In genomic region chr4:151310056-151310685, GRCm38 (mm10) we compare ENCODE assay signal across 11 mouse cellular contexts.
DNase-seq lines count a peak whose midpoint lies in the region; ATAC-seq lines count a peak whose summit lies in the region.
"Had no signal": no experiment of that assay in that cellular context is flagged by ENCODE, and none has a peak within 500 bp of the region (broad histone marks: within the 10 kb centered on the region; RNA-seq: fewer than 3 reads in every experiment).

No protein-coding gene starts in this region.

- no peak for DNase-seq in hindbrain, embryonic 10.5 days (ENCODE audit: low spot score)
- peak; percentile 84 for DNase-seq in cerebellum, adult 11-12 months
- DNase-seq in embryo, embryonic 9.5 days (ENCODE audit: extremely low spot score) = peak; percentile 22
- peak; percentile 34 to 59 for DNase-seq in kidney, postnatal 4 days
- DNase-seq in layer of hippocampus, adult 11-12 months (ENCODE audit: low spot score) = no peak
- DNase-seq in left cerebral cortex, adult 11 months (ENCODE audit: low spot score) = no peak
- no peak for DNase-seq in ovary, postnatal 36 days (ENCODE audit: low spot score)
- DNase-seq: adrenal gland, adult 2 months; lung, adult 2 months had no signal

- H3K27ac ChIP-seq in hindbrain, embryonic 13.5 days = peak overlapping the region; percentile 76
- no peak overlapping the region for H3K27ac ChIP-seq in hindbrain, embryonic 10.5 days
- H3K27ac ChIP-seq: forebrain, embryonic 13.5 days had no signal

- H3K4me2 ChIP-seq in hindbrain, embryonic 13.5 days = no peak overlapping the region
- H3K4me2 ChIP-seq: forebrain, embryonic 13.5 days had no signal

- no peaks in the 10 kb centered on the region for H3K36me3 ChIP-seq in hindbrain, embryonic 13.5 days
- H3K36me3 ChIP-seq in hindbrain, embryonic 10.5 days = no peaks in the 10 kb centered on the region

- no peak overlapping the region for H3K9ac ChIP-seq in hindbrain, embryonic 13.5 days
- H3K9ac ChIP-seq: forebrain, embryonic 13.5 days had no signal

- WGBS in hindbrain, embryonic 13.5 days = 49% methylated on average over 12 of the region's 12 CpGs
- WGBS in hindbrain, embryonic 10.5 days = 65% methylated on average over 12 of the region's 12 CpGs

- no peaks in the 10 kb centered on the region for H3K9me3 ChIP-seq in hindbrain, embryonic 13.5 days
- H3K9me3 ChIP-seq in hindbrain, embryonic 10.5 days = no peaks in the 10 kb centered on the region
- H3K9me3 ChIP-seq: forebrain, embryonic 13.5 days had no signal

- peaks cover 6% of the 10 kb centered on the region; the same call in 1 of the 2 replicates for H3K27me3 ChIP-seq in hindbrain, embryonic 13.5 days
- H3K27me3 ChIP-seq in hindbrain, embryonic 10.5 days (ENCODE audit: insufficient read depth, poor library complexity, severe bottlenecking) = no peaks in the 10 kb centered on the region
- H3K27me3 ChIP-seq: forebrain, embryonic 13.5 days had no signal

- no peak for ATAC-seq in hindbrain, embryonic 13.5 days (ENCODE audit: low FRiP score)
- ATAC-seq: forebrain, embryonic 13.5 days had no signal

- H3K4me3 ChIP-seq in hindbrain, embryonic 13.5 days = no peak overlapping the region
- no peak overlapping the region for H3K4me3 ChIP-seq in hindbrain, embryonic 10.5 days
- H3K4me3 ChIP-seq: forebrain, embryonic 13.5 days had no signal

- H3K4me1 ChIP-seq in hindbrain, embryonic 13.5 days (replicated peaks) = peaks cover 39% of the 10 kb centered on the region
- H3K4me1 ChIP-seq in hindbrain, embryonic 10.5 days (replicated peaks) = peaks cover 11% of the 10 kb centered on the region

Comparison
In these comparisons a context has a peak if more than half of its experiments do, and no peak if none do; other contexts are left out.
1. DNase-seq: peak in cerebellum, adult 11-12 months (single experiment), embryo, embryonic 9.5 days (single experiment) and kidney, postnatal 4 days (2 of 2); none in hindbrain, embryonic 10.5 days (single experiment), layer of hippocampus, adult 11-12 months (single experiment), left cerebral cortex, adult 11 months (single experiment) and ovary, postnatal 36 days (single experiment).